Mouse (Mus musculus) lung, embryonic 15.5 days (tissue): Measurements from ENCODE around the gene Ivd. TPM values are rescaled to one million over a fixed set of nuclear protein-coding genes. Genes with fewer than 3 reads are reported as not detected.
A peak's percentile ranks its signal among the peaks of the same experiment; 100 is the strongest.

Experiments
- ATAC-seq: fragments of 200-750 bp; cut with Nextera tagmentation; 2 replicates; pipeline ENCODE4 v1.8.0; 2017; ENCODE audit warnings: moderate number of reproducible peaks, borderline replicate concordance; ENCODE audit not compliant: low FRiP score, low TSS enrichment; ENCODE audit errors: extremely low read depth
- H3K27ac ChIP-seq: fragments of 300-500 bp; sonication (generic); 2 replicates; pipeline ENCODE4 v1.5.1; 2015; ENCODE audit warnings: moderate library complexity, mild to moderate bottlenecking, inconsistent platforms
- H3K27me3 ChIP-seq: fragments of 300-500 bp; sonication (generic); 2 replicates; pipeline ENCODE4 v1.6.1; 2015; ENCODE audit warnings: inconsistent platforms
- H3K36me3 ChIP-seq: fragments of 300-500 bp; sonication (generic); 2 replicates; pipeline ENCODE4 v1.6.1; 2015; ENCODE audit warnings: inconsistent platforms
- H3K4me1 ChIP-seq: fragments of 300-500 bp; sonication (generic); 2 replicates; pipeline ENCODE4 v1.6.1; 2015; ENCODE audit warnings: inconsistent platforms
- H3K4me2 ChIP-seq: fragments of 300-500 bp; sonication (generic); 2 replicates; pipeline ENCODE4 v1.6.1; 2015; ENCODE audit warnings: inconsistent platforms, mild to moderate bottlenecking, moderate library complexity
- H3K4me3 ChIP-seq: fragments of 300-500 bp; sonication (generic); 2 replicates; pipeline ENCODE4 v1.5.1; 2015; ENCODE audit warnings: mild to moderate bottlenecking, inconsistent platforms
- H3K9ac ChIP-seq: fragments of 300-500 bp; sonication (generic); 2 replicates; pipeline ENCODE4 v1.6.1; 2015; ENCODE audit warnings: inconsistent platforms
- H3K9me3 ChIP-seq: fragments of 300-500 bp; sonication (generic); 2 replicates; pipeline ENCODE4 v1.6.1; 2016; ENCODE audit warnings: inconsistent platforms
- WGBS: fragments of 180-500 bp; shearing (Covaris S2); methylation state at CpG from one replicate; pipeline ENCODE4 v1.1.7; 2015; 5-methylcytosine and 5-hydroxymethylcytosine counted together
- polyA plus RNA-seq: library from polyadenylated mRNA; unstranded; fragments of >200 nt; fragmentation: Nextera tagmentation; extraction: Ambion mirVana; gene quantifications from 2 replicates; pipeline ENCODE4 v1.2.1, GENCODE M21; 2015

The Ivd gene
- polyA plus RNA-seq, 1 experiment from 2014 or later = 86.2 TPM

DNA sequence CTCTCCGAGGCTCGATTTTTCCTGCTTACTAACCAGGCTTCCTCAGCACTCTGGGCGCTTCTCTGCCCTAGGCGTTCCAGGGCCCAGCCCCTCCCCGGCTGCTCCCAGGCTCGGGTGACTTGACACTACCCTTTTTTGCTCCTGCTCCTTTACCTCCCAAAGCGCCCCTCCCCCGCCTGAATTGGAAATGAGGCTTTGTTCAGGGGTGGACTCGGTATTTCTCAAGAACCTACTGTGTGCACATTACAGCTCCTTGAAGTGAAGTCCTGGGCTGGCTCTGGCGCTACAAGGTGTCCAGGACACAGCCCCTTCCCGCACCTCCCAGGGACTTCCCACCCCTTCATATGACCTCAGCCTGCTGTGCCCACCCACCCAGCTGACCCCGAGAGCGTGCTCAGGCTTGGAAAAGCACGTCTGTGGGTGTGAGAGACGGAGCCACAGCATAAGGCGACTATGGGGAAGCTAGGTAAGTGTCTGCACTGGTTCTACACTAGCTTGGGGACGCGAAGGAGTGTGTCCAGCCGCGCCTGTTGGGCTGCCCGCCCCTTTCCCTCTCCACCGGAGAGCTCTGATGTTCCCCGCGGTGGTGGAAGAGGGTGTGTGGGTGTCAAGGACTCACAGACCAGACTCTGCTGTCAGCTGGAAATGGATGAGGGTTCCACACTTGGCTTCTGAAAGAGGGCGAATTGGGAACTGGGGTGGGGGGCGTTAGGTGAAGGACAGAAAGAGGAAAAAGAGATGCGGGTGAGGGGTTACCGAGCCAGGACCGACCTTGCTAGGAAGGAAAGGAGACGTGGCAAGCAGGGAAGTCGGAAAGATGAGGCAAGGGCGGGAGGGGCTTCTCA is 38.4 kb downstream of the Ivd start, which contains the start of gene Bahd1:
Gene Bahd1 (plus strand): TSS at position 397 of the 845 bp plus-strand sequence.
- no peak for ATAC-seq
- peaks cover 44% of the 10 kb centered on the region for H3K4me1 ChIP-seq

DNA sequence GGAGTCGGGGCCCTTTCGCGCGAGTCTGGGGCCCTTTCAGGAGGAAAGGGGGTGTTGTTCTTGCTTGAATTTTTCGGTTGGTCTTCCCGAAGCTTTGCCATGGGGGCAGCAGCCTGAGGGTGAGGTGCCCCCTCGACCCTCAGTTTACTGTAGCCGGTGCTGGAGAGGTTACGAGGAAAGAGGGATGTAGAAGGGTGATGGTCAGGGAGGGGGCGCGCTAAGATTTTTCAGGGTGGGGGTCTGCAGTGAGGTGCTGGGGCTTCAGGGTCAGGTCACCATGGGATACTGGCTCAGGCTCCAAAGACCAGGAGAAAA is 39.0 kb downstream of the Ivd start:
- Histone ChIP-seq H3K9ac (peak overlapping the region; percentile 29; the same call in 1 of the 2 replicates), H3K4me3 (peak overlapping the region; percentile 81), H3K9me3 (no peaks in the 10 kb centered on the region), H3K4me2 (peak overlapping the region; percentile 99), H3K27me3 (peaks cover 54% of the 10 kb centered on the region), H3K36me3 (no peaks in the 10 kb centered on the region), H3K4me1 (peaks cover 44% of the 10 kb centered on the region), H3K27ac (no peak overlapping the region)
- no peak for ATAC-seq
- 0% methylated on average over 11 of the region's 11 CpGs for WGBS

More for the DNA sequence above, 38.4 kb downstream of the Ivd start, which contains the start of gene Bahd1:
- Histone ChIP-seq H3K9ac (peak within 1 kb of the TSS; percentile 29; the same call in 1 of the 2 replicates), H3K27me3 (peaks cover 60% of the 10 kb centered on the region), H3K9me3 (no peaks in the 10 kb centered on the region), H3K4me2 (peak within 1 kb of the TSS; percentile 99), H3K27ac (peak within 1 kb of the TSS; percentile 60; the same call in 1 of the 2 replicates), H3K4me3 (peak within 1 kb of the TSS; percentile 81), H3K36me3 (no peaks in the 10 kb centered on the region)
- 1% methylated on average over 32 of the region's 32 CpGs for WGBS

- Histone ChIP-seq H3K9ac (peak overlapping the region; percentile 72), H3K9me3 (no peaks in the 10 kb centered on the region), H3K4me3 (peak overlapping the region; percentile 81), H3K4me2 (peak overlapping the region; percentile 99), H3K27me3 (peaks cover 48% of the 10 kb centered on the region), H3K36me3 (no peaks in the 10 kb centered on the region), H3K4me1 (peaks cover 37% of the 10 kb centered on the region), H3K27ac (peak overlapping the region; percentile 60)
- ATAC-seq = peak; percentile 93
- WGBS = under 1% methylated on average over 77 of the region's 120 CpGs
Measured at GRCm38 (mm10) chr2:118901175-118902031, 39.6 kb downstream of the Ivd start.

GRCm38 (mm10) chr2:118902051-118903025 is 40.6 kb downstream of the Ivd start:
- under 1% methylated on average over 70 of the region's 106 CpGs for WGBS
- peaks cover 39% of the 10 kb centered on the region for H3K27me3 ChIP-seq
- H3K9ac ChIP-seq = peak overlapping the region; percentile 72

GRCm38 (mm10) chr2:118903333-118903741 is 41.6 kb downstream of the Ivd start:
- Histone ChIP-seq H3K9ac (0 out of 2 replicates have a peak overlapping the region, but pooled peaks have one; percentile 72), H3K4me3 (peak overlapping the region; percentile 81), H3K4me2 (peak overlapping the region; percentile 99), H3K27me3 (peaks cover 29% of the 10 kb centered on the region), H3K36me3 (no peaks in the 10 kb centered on the region), H3K9me3 (no peaks in the 10 kb centered on the region), H3K4me1 (peaks cover 26% of the 10 kb centered on the region), H3K27ac (no peak overlapping the region)
- ATAC-seq = no peak
- 6% methylated on average over 10 of the region's 10 CpGs for WGBS

More at GRCm38 (mm10) chr2:118902051-118903025, 40.6 kb downstream of the Ivd start:
- Histone ChIP-seq H3K9me3 (no peaks in the 10 kb centered on the region), H3K4me2 (peak overlapping the region; percentile 99), H3K36me3 (no peaks in the 10 kb centered on the region), H3K4me1 (peaks cover 29% of the 10 kb centered on the region), H3K4me3 (peak overlapping the region; percentile 81), H3K27ac (0 out of 2 replicates have a peak overlapping the region, but pooled peaks have one; percentile 60)
- peak; percentile 15 for ATAC-seq

DNA sequence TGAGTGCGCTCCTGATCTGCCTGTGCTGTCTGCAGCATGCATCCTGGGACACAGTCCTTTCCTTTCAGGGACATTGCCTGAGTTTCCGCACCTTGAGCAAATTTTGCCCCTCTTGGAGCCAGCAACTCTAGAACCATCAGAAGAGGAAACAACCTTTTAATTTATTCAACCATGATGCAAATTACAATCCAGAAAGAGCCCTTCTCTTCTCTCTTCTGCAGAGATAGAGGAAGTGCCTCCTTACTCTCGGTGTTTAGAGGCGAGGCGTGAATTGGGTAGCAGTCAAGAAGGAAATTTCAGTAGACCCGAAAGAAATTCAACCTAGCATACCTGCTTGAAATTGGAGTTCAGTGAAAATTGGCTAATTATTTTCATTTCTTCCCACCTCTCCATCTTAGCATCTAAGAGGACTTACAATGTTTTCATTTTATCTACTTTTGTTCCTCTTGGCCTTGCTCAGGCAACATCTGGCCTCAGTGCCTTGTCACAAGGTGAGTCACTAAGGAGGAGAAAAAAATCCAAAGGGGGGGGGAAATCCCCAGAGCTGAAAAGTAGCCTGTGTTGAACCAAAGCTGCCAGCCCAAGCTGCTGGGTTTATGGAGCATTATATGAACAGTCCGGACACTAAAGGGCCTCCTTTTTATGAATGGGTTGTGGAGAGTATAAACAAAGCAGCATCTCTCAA is 43.8 kb downstream of the Ivd start:
- Histone ChIP-seq H3K36me3 (no peaks in the 10 kb centered on the region), H3K27ac (no peak overlapping the region), H3K9ac (no peak overlapping the region), H3K4me1 (peaks cover 18% of the 10 kb centered on the region), H3K27me3 (peaks cover 7% of the 10 kb centered on the region), H3K9me3 (no peaks in the 10 kb centered on the region), H3K4me2 (no peak overlapping the region), H3K4me3 (no peak overlapping the region)
- 79% methylated on average over 7 of the region's 7 CpGs for WGBS
- no peak for ATAC-seq

- WGBS = 82% methylated on average over 5 of the region's 5 CpGs
- ATAC-seq = no peak
- no peak overlapping the region for H3K4me3 ChIP-seq
- no peak overlapping the region for H3K4me2 ChIP-seq
- peaks cover 14% of the 10 kb centered on the region for H3K4me1 ChIP-seq
- H3K27me3 ChIP-seq = 0 out of 2 replicates have a peak, but pooled peaks cover 3% of the 10 kb centered on the region
- H3K9ac ChIP-seq = no peak overlapping the region
- no peak overlapping the region for H3K27ac ChIP-seq
- H3K36me3 ChIP-seq = no peaks in the 10 kb centered on the region
- H3K9me3 ChIP-seq = no peaks in the 10 kb centered on the region
Measured at GRCm38 (mm10) chr2:118906118-118906492, 44.4 kb downstream of the Ivd start.

- WGBS = 85% methylated on average over 3 of the region's 3 CpGs
- ATAC-seq = no peak
- Histone ChIP-seq H3K9ac (no peak overlapping the region), H3K4me3 (no peak overlapping the region), H3K27ac (no peak overlapping the region), H3K36me3 (no peaks in the 10 kb centered on the region), H3K27me3 (0 out of 2 replicates have a peak, but pooled peaks cover 3% of the 10 kb centered on the region), H3K4me1 (peaks cover 9% of the 10 kb centered on the region), H3K4me2 (no peak overlapping the region), H3K9me3 (no peaks in the 10 kb centered on the region)
Measured at GRCm38 (mm10) chr2:118907781-118908180, 46.0 kb downstream of the Ivd start.

- no peak for ATAC-seq
- 55% methylated on average over 1 of the region's 1 CpGs for WGBS
- H3K4me3 ChIP-seq = no peak overlapping the region
- no peaks in the 10 kb centered on the region for H3K9me3 ChIP-seq
- H3K9ac ChIP-seq = no peak overlapping the region
- H3K27ac ChIP-seq = no peak overlapping the region
- no peak overlapping the region for H3K4me2 ChIP-seq
- no peaks in the 10 kb centered on the region for H3K36me3 ChIP-seq
- 0 out of 2 replicates have a peak, but pooled peaks cover 3% of the 10 kb centered on the region for H3K27me3 ChIP-seq
- H3K4me1 ChIP-seq = peaks cover 8% of the 10 kb centered on the region
Measured at GRCm38 (mm10) chr2:118909151-118909550, 47.4 kb downstream of the Ivd start.

- Histone ChIP-seq H3K4me3 (no peak overlapping the region), H3K4me2 (no peak overlapping the region), H3K4me1 (peaks cover 8% of the 10 kb centered on the region), H3K27ac (no peak overlapping the region), H3K27me3 (no peaks in the 10 kb centered on the region), H3K36me3 (no peaks in the 10 kb centered on the region), H3K9ac (no peak overlapping the region), H3K9me3 (no peaks in the 10 kb centered on the region)
- WGBS = 66% methylated on average over 7 of the region's 7 CpGs
- ATAC-seq = no peak
Measured at GRCm38 (mm10) chr2:118910605-118911278, 49.0 kb downstream of the Ivd start.
